Mouse (Mus musculus) heart, postnatal 14 days (tissue): ENCODE results near the gene Dstn. TPM values are rescaled to one million over a fixed set of nuclear protein-coding genes. Genes with fewer than 3 reads are reported as not detected.

ENCODE experiments used
- DNase-seq, 2 experiments: peaks; one replicate each; pipeline ENCODE4 v3.0.0; 2021 to 2022
- intact Hi-C: fragments of 180-260 bp; cut with DNase I; formaldehyde crosslinking; loops from one replicate; pipeline ENCODE4 v1.15.1; 2025
- long read RNA-seq, 2 experiments: library from polyadenylated mRNA; stranded (forward); transcript quantifications; one replicate each; pipeline ENCODE4 v2.0.0; 2021
- total RNA-seq, 2 experiments: library from RNA; stranded (reverse); gene quantifications; 2 replicates each; pipeline ENCODE4 v1.2.3; 2021

Gene Dstn
- 100 to 1,000 TPM; 321 to 347 TPM for total RNA-seq
- long read RNA-seq, experiment 1, transcript Dstn-201 (4 exons, 1,911 nt) = major isoform, 532 of 588 reads
- long read RNA-seq, experiment 1, partial matches to known transcripts = 46 of 588 reads
- long read RNA-seq, experiment 1, other reads (novel, unspliced or antisense) = 10 of 588 reads
- long read RNA-seq, experiment 2, transcript Dstn-201 (4 exons, 1,911 nt) = major isoform, 401 of 446 reads
- long read RNA-seq, experiment 2, partial matches to known transcripts = 38 of 446 reads
- long read RNA-seq, experiment 2, other reads (novel, unspliced or antisense) = 7 of 446 reads

DNA sequence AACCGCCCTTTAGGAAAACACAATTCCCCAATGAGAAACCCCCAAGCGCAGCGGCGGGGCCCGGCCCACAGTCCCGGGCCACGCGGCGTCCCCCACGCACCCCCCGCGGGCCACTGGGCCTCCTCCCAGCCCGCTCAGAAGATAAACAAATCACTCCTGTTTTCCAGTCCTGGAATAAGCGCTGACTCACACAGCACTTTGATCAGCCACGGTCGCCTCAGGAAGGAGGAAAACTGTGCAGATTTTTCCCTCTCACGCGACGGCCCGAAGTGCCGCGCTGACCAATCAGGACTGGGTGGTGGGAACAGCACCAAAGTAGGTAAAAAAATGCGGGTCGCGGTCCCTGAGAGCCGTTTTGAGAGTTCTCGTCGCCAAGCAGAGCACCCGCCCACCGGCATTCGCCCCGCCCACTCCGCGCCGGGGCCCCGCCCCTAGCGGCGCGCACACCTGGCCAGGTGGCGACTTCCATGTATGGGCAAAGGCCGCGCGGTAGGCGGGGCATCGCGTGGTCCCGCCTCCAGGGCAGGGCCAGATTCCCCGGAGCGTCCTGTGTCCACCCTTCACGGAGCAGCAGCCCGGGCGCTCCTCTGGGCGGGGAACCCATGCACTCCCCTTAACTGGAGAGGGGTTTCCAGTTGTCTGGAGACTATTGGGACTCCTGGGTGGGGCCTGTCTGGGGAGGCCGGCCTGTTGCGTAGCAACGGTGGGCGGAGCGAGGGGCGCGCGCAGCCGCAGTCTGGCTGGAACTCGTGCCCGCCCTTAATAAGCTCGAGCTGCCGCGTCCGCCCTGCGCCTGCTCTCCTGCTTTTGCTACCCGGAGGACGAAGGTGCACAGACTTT is at the start of gene Dstn:
TSS of gene Dstn (plus strand) at position 561 of the 840 bp plus-strand sequence.
- intact Hi-C loops = loop anchor here (2.0 kb wide), 1 partner anchor 90 kb away; no protein-coding TSS in a partner anchor
- DNase-seq = peak; percentile 98

DNA sequence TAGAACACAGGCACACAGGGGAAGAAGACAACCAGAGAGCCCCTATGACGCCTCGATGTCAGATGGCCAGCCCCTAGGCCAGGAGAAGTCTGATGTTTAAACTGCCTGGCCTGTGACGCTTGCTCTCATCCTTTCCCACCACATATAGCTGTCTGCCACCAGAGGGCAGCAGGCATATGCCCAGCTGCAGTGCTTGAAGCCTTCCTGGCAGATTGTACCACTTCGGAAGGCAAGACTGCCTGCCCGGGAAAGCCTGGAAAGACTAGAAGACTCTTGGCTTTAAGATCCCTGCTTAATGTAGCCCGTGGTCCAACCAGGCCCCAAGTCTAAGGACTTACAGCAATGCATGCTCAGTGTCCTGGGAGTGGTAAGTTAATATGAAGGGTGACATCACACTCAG is 47.8 kb upstream of the Dstn start:
- intact Hi-C loops = loop anchor here (1.0 to 5.0 kb wide), 3 partner anchors 113 to 350 kb away; no protein-coding TSS in a partner anchor
- DNase-seq = peak; percentile 80 to 87

DNA sequence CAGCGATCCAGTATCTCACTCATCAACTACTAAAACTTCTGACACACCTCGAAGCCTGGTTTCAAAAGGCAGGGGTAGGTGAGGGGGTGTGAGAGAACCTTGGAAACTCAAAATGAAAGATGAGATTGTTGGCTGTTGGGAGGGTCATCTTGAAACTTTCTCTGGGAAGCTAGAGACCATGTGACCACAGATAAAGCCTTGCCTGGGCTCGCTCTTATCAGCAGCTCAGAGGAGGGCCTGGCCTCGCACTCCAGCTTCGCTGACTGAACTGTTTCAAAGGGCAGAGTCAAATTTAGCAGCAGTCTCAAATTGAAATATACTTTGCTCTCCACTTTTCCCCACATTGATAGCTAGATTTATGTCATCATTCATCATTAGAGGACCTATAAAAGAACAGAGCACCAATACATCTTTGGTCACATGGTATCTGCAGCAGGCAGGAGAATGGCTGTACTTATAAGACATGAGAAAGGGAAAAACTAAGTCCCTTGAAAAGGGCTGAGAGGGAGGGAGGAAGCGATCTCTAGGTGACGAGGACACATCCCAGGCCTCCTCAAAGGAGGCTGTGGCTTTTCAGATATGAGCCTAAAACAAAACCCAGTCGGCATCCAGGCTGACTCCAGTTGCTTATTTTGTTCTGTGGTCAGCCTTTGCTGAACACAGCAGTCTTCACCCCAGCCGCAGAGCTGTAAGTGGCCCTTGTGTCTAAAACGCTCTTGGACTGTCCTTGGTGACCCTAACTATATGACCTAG is 44.0 kb upstream of the Dstn start:
- DNase-seq = peak; percentile 44 to 54
- intact Hi-C loops = loop anchor here (2.0 kb wide), 1 partner anchor 42 kb away; no protein-coding TSS in a partner anchor

DNA sequence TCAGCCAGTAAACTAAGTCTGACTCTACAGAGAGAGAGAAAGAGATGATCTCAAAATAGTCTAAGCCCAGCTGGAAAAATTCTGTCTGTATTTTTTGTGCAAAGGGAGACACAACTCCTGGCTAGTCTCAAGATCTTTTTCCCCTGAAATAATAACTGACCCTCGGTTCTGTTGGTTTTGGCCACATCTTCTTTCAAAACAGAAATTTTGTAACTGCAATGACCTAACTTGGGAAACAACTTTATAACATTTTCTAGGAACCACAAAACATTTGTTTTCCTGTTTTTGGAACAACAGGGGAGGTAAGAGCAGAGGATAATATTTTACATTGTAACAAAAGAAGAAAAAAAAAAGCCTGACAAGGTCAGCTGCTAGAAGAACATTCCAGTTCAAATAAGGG is 39.1 kb upstream of the Dstn start:
- intact Hi-C loops = no loop called here
- DNase-seq = no peak

DNA sequence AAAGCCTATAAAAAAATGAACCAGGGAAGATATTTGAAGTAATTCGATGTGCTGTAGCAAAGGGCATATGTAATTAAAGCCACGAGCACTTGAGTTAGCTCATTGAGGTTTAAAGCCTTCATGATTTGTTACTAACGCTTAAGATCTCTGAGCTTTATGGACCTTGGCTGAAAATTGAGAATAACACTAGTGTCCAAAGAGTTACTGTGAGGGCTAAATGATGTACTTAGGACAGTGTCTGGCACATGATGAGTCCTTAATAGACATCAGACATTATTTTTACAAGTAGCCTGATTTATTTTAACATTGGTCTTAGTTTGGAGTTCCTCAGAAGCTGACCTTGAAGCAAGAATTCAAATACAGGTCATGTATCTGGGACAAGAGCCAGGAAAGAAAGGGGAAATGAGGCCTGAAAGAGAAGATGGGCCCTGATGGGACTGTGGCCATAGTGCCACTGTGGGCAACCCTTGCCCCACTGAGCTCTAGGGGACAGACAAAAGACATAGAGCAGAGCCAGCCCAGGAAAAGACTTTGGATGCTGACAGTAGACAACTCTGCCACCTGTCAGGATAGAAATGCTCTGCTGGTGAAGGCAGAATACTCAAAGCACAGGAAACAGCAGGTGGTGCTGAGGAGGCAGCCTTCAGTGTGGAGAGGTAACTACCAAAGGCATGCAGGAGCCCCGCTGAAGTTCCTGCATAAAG is 38.0 kb upstream of the Dstn start:
- intact Hi-C loops = no loop called here
- DNase-seq = no peak

DNA sequence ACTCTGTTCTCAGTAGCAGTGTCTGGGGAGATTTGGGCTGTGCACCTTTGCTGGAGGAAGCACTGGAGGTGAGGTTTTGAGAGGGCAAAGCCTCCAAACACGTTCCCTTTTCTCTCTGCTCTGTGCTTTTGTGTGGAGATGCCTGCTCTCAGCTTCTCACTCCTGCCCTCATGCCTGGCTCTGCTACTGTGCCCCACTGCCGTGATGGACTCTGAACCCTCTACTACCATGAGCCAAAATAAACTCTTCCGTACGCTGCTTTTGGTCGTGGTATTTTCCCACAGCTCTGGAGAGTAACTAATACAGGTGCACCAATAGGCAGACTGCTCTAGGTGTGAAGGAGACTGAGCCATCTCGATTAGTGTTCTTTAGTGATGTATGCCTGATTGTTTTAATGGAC is 35.8 kb upstream of the Dstn start:
- intact Hi-C loops = no loop called here

DNA sequence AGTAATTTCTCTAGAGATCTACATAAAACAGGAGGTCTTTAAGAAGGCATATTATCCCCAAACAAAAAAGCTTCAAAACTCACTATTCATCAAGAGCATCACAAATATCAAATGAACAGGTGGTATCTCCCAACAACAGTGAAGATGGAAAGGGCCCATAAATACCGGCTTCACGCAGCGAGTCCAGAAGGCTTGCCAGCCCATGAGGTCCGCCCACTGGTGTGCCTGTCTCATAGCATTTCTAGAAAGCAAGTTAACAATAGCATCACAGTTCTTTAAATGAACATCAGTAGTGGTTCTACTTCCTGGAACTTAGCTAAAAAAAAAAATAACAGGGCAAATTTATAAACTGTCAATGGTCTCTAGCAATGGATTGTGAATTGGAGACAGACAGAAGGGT is 33.1 kb upstream of the Dstn start:
- DNase-seq = no peak
- intact Hi-C loops = no loop called here

More for the DNA sequence above, 35.8 kb upstream of the Dstn start:
- no peak for DNase-seq

DNA sequence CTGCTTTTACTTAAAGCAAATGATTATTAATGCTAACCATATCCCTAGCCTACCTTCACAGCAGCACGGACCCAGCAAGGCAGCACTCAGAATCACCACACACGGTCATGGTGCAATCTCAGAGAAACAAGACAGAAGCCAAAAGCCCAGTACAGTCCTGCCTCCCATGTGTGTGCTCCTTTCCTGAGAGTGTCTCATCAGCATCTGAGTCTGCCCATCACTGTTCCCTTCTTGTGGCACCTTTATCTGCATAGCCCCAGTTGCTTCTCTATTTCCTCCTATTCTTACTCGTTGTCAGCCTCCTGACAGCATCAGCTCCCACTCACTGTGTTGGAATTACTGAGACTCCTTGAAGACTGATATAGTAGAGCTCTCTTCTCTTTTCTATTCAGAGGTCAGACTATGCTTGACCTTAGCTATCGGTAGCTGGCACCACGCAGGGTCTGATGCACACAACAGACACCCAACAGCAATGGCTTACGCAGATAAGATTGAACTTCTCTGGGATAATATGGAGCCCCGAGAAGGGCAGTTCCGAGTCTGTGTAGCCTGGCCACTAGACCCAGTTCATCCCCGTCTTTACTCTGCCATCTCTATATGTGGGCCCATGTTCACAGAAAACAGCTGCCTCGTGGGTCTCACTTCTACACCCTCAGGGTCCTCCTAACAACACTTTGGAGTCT is 32.4 kb upstream of the Dstn start:
- no peak for DNase-seq
- intact Hi-C loops = no loop called here

DNA sequence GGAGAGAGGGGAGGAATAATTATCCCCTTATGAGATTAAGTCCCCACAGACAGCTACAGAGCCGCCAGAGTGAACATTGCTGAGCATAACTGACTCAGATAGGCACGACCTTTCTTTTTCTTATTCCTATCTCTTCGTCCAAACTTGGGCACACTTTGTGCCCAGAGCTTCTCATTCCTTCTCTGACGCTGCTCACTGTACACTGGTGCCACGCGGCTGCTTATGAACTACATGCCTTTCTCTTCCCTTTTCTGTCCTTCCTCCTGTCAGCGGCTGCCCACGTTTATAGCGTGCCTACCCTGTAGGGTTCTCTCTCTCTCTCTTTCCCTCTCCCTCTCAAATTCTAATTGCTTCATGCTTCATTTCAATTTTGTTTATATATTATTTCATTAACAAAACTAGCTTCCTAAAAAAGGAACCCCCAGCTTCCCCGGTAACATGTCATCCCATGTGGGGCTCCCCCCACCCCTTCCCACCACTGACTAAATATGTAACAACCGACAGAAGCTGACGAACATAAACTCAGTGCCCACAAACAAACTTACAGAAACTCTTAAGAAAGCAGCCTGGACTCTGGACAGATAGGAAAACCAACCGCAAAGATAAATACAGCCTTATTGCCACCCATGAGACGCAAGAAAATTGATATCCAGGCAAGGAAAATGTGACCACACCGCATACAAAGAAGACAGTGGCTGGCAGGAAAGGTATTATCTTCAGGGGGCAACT is 25.8 kb upstream of the Dstn start:
- no peak for DNase-seq
- intact Hi-C loops = no loop called here

DNA sequence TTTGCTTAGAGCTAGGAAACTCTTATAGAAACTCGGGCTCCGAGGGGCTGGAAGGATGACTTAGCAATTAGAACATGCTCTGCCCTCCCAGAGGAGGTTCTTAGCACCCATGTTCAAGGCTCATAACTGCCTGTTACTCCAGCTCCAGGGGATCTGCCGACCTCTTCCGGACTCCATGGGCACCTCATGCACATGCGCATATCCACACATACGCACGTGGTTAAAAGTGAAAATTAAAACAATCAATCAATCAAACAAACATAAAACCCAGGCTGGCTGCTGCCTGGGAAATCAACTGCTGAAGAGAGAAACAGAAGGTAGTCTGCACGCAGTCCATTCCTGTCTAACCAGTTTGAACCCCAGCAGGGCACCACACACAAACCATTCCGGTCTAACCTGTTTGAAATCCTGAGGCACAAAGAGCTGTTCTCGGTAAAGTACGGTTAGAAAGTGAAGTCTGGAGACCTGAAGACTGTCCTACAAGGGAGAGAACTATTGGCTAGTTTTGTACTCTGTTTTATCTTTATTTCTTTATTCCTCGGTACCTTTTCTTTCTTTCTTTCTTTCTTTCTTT is 25.2 kb upstream of the Dstn start:
- DNase-seq = no peak

DNA sequence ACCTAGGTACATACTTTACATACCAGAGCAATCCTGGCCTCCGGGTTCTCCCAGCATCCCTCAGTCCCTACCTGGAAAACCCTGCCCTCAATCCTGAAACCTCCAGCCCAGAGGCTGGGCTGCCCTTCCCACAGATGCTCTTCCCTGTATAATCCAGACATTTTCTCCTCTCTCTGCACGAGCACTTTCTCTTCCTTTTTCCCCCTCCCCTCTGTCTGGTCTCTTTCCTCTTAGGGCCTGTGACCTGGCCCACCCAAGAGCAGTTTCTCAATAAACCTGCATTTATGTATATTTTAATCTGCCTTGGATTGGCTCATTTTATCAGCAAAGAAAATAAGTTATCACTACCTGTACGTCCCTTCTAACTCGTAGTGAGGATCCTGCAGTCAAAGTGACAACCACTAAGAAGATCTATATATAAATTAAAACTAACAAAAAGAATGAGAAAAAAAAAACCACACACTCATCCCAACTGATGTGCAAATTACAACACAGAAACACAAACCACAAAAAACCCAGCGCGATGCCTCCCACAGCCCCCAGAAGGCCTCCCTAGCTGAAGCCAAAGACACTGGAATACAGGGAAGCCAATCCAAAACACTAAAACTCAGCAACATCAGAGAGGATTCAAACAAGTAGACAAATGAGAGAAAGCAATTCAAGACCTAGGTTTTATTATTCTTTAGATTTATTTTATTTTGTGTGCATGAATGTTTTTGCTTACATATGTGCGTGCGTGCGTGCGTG is 23.6 kb upstream of the Dstn start:
- intact Hi-C loops = no loop called here
- no peak for DNase-seq

More for the DNA sequence above, 25.2 kb upstream of the Dstn start:
- intact Hi-C loops = no loop called here

DNA sequence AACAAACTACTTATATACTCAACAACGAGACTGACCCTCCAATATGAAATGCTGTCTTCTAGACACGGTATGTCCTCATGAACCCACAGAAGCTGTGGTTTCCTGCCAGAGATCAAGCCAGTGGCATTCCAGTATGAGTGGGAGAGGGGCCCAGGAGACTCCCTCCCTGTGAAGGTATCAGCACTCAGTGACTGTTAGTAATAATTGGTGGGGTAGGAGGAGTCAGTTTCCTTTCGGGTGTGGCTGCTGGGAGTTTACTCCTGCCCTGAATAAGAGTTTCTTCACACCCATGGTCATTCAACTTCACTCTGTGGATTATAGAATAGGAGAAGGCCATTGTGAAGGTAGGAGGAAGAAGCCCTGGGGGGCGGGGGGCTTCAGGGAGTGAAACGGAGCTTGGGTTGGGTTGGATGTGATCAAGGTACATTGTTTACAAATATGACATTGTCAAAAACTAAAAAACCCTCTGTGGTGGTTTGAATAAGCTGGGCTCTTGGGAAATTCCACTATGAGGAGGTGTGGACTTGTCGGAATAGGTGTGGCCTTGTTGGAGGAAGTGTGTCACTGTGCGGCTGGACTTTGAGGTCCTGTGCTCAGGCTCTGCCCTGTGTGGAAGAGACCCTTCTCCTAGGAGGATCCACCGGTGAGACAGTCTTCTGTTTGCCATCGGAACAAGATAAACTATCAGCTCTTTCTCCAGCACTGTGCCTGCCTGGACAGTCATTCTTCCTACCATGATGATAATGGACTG is 15.5 kb upstream of the Dstn start:
- no peak for DNase-seq
- intact Hi-C loops = no loop called here

DNA sequence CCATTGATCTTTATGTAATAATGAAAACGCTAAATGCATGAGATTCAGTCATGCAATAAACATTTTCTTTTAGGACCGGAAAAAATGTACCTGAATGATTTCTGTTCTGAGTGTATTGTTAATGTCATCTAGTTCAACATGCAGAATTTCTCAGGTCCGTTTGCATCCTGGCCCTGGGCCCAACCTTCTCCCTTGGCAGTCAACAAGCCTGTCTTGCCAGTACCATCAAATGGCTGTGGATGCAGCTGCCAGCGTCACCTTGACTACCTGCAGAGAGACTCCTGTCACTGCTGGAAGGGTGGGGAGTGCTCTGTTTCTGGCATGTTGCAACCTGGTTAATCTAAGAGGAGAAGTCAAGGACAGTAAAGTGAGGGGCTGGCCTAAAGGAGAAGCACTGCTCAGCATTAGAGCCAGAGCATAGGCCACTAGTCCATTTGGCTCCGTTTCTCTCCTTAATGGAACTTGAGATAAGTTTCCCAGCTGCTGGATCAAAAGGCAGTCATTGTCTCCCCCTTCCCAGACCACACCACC is 14.2 kb upstream of the Dstn start:
- intact Hi-C loops = no loop called here
- DNase-seq = peak; percentile 14 to 46

DNA sequence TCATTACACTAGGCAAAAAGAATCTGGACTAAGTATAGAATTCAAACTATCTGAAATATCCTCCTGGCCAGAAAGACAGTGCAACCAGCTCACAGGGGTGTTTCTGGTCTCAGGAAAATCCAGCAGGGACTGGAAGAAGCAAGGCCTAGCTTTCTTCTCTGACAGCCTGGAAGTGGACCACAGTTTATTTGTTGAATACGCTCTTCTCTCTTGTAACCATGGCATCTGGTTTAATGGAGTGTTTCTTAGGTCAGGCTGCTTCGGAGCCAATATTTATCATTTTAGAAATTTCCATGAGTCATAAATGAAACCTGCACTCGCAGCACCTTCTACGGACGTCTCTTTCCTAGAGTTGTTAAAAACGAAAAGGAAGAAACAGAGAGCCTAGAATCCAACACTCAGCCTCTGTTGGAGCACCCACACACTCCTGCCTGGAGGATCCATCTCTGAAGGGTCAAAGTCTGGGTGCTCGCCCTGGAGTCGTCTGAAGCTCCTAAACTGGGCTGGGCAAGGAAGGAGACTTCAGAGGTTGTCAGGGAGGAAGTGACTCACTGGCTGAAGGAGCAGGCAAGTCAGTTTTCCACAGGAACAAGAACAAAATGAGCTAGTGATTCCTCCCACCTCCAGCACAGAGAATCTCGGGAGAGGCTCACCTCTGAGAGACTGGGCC is 11.6 kb upstream of the Dstn start:
- intact Hi-C loops = no loop called here
- DNase-seq = peak in 1 of 2 experiments; percentile 8

DNA sequence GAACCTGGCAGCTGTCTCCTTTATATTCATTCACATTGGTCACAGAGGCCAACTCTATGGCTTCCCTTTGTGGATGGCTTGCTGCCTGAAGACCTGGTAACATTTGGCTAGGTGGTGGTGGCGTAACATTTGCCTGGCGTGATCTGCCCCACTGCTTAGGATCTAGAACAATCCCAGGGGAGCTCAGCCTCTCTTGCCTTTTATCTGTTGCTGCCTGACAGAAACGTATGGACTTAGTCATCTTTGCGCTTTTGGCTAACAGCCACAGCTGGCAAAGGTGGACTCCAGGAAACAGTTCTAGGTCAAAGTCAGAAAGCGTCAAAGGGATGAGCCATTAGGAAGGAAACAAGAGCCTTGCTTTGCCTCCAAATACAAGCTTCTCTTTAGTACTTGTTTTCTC is 10.2 kb upstream of the Dstn start:
- no peak for DNase-seq
- intact Hi-C loops = no loop called here

DNA sequence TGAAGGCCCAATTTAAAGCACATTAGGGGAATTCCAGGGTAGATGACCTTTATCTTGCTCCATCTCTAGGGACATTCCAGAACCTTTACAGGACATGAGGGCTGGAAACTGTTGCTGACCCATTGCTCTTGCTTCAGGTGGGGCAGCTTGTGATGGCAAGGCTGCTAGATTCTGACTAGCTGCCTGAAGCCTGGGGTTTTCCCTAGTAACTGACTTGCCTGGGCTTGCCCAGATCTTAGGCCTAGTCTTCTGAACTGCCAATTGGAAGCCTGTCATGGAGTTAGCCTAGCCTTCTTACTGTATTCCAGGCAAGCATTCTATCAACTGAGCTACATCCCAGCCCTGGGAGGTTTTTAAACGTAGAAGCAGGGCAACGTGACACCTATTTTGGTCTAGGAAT is 5.9 kb upstream of the Dstn start:
- intact Hi-C loops = no loop called here

More for the DNA sequence above, 5.9 kb upstream of the Dstn start:
- no peak for DNase-seq
